Mouse (Mus musculus) forelimb bud, embryonic 11.5 days (tissue): ENCODE results near the gene Cib2.
A peak's percentile ranks its signal among the peaks of the same experiment; 100 is the strongest.
"Not testable (repeated sequence)": the region's sequence is repeated elsewhere in the genome, so short reads cannot be mapped to it uniquely, and the experiment has no call there.

ENCODE experiments used
- DNase-seq: peaks from one replicate; pipeline ENCODE4 v3.0.0-alpha.2; 2012; ENCODE audit warnings: low read depth, low spot score

The Cib2 gene

DNA sequence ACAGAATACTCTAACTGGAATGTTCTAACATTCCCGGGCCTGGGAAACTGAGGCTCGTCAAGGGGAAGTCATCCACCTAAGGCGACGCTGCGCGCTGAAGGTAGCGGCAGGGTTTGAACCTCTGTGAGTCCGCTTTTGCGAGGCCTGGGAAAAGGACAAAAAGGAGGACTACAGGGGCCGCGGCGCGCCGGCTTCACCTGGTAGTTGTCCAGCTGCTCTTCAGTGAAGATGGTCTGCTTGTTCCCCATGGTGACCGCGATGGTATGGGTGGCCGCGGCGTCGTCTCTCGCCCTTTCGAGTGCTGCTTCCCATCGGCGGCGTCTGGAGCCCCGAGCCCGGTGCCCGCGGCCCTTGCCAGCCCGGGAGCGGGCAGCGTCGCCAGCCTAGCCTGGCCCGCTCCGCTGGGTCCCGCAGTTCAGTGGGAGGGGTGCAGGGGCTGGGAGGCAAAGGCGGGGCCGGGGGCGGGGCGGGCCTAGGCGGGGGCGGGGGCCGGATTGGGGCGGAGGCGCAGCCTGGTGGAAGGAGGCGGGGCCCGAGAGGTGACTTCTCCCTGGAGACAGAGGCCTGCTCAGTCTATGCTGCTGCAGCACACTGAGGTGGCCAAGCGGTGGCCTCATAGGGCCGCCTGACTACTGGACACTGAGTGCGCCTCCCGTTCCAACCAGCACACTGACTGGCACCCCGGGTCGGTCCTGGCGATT is at the start of gene Cib2:
Cib2 (minus strand) TSS at position 448 of the 701 bp plus-strand sequence.
- peak; percentile 68 for DNase-seq

- peak; percentile 30 for DNase-seq
Observed at GRCm38 (mm10) chr9:54604886-54605285, 44.9 kb upstream of the Cib2 start.

DNA sequence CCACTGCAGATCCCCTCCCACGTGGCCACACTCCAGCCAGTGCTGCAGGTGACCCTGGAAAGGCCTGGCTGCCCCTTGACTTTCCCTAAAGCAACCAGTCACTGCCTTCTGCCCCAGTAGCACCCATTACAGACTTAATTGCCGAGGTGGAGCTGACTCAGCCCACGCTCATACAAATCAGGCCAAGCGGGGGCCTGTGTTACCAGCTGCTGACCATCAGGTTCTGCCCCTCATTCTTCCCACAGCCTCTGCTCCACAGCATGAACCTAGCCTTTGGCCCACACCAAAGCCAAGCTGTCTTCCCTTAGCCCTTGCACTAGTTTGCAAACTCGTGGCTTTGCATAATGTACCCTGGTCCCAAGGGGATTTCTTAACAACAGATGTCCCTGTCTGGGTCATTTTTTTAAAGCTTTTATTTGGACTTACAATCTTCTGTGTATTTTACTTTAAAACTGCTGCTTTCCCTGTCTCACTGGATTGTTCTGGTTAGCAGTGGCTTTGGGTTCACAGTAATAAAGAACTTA is 44.2 kb upstream of the Cib2 start:
- no peak for DNase-seq

- DNase-seq: no peak
Observed at GRCm38 (mm10) chr9:54602916-54603315, 42.9 kb upstream of the Cib2 start.

DNA sequence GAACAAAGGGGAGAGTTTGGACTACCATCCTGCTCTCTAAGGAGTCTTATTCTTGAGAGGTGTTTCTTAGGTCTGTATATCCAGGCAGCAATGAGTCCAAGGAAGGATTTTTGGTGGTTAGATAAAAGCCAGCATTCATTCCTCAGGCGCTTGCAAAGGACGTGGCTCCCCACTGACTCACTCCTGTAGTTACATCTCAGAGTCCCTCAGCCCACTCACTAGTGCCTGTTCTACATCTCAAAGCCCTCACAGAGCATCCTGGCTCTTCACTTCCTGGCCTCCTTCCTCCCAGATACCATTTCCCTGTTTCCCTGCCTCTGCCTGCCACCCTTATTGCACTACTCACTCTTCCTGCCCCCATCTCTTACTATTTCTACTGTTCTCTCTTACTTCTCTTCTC is 42.4 kb upstream of the Cib2 start:
- no peak for DNase-seq

DNA sequence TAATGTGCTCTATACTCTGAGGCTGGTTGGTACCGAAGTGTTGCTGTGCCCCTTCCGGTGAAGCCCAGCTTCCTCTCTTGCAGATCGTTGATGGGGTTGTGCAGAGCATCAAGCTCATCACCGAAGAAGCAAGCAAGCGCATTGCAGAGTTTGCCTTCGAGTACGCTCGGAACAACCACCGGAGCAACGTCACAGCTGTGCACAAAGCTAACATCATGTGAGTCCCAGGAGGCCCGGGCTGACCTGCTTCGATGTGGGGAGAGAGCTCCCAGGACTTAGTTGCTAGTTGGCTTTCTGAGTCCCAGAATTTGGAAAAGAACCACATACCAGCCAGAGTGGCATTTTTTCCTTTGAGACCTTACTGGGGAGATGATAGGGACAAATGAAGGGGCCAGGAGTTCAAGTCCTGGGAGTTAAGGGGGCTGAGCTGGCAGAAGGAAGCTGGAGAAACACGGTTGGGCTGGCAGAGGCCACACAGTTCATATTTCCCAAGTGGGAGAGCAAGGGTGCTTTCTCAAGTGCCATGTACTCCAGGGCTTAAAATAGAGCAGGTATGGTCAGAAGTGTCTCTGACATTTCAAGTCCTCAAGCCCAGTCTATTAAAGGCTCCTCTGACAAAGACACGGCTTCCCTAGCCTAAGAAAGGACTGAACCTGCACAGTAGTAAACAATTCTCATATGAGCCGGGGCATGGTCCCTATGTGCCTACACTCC is 36.9 kb upstream of the Cib2 start:
- no peak for DNase-seq

DNA sequence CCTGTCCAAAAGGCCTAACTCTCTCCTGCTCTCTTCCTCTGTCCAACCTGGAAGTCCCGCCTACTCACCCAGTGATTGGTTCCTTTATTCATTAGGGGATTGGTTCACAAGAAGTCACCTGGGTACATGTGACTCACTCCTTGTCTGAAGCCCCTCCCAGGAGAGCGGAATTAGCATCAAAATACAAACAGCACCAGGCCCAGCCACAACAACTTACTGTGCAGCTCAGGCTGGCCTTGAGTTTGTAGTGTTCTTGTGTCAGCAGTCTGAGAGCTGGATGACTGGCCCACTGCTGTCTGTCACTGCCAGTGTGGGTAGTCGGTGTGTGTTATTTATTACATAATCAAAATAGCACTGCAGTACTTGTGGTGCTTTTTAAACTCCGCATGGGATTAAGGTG is 33.6 kb upstream of the Cib2 start:
- not testable (repeated sequence) for DNase-seq

GRCm38 (mm10) chr9:54587863-54588262 is 27.8 kb upstream of the Cib2 start:
- no peak for DNase-seq

DNA sequence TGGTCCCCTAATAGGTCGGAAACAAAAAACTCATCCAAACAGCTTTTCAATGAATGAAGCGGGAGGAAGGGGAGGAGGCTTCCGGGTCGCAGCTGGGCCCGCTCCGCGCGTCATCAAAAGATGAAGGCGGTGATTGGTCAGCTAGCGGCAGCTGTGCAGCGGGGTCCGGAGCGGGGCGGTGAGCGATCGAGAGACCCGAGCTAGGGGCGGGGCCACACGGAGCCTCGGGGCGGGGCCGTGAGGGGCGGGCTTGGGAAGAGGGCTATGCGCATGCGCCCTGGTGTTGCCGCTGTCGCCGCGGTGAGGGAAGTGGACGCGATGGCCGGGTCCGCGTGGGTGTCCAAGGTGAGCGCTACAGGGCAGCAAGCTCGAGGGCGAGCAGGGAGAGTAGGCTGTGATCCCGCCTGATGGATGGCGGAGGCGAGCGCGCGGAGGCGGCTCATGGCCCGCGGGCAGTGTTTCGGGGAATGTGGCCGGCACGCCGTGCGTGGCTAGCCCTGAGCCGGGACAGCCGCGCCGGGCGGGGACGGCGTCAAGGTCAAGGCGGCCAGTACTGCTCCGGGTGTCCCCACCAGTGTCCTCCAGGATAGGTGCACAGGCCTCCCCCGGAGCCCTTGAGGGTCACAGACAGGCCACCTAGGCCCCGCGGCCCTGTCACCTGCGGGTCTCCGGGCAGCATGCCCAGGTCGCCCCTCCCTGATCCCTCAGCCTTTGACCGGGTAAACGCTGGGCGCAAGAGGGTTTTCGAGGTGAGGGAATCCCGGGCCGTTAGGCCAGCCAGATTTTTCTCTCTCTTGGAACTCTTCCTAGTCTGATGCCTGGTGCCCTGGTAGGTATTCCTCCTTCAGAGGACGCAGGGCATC is 26.4 kb upstream of the Cib2 start, which contains the start of gene Idh3a:
Idh3a (plus strand) TSS at position 136 of the 863 bp plus-strand sequence.
- peak; percentile 96 for DNase-seq

- DNase-seq: no peak
Observed at GRCm38 (mm10) chr9:54585839-54586198, 25.8 kb upstream of the Cib2 start.

DNA sequence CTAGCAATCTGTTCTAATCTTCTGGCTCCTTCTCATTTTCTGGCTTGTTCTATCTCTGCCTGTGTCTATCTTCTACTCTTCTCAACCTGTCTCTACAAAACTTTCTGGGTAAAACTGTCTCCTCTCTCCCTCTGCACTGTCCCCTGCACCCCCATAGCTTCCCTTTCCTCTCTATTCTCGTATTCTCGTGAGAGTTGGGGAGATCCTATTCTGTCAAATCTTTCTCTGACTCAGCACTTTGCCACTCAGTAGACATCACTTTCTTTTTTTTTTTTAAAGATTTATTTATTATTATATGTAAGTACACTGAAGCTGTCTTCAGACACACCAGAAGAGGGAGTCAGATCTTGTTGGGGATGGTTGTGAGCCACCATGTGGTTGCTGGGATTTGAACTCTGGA is 24.1 kb upstream of the Cib2 start:
- DNase-seq: not testable (repeated sequence)

DNA sequence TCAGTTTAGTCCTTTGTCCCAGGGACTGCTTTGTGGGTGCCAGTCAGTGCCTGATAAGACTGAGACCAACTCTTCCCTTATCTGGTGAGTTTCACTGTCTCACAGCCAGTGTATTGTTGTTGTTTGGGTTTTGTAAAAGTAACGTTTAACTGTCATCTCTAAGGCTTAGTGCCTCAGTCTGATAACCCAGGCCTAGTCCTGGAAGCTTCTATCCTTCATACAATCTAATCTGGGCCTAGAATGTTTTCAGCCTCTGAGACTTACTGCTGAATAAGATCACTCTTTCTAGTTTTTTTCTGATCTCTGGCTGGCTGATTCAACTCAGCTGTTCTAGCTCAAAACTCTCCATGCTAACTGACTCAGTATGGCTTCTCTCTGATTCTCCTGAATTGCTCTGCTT is 23.7 kb upstream of the Cib2 start:
- DNase-seq: no peak

GRCm38 (mm10) chr9:54571130-54571839 is 11.3 kb upstream of the Cib2 start:
- no peak for DNase-seq

- DNase-seq: no peak
Observed at GRCm38 (mm10) chr9:54568732-54569131, 8.7 kb upstream of the Cib2 start.

DNA sequence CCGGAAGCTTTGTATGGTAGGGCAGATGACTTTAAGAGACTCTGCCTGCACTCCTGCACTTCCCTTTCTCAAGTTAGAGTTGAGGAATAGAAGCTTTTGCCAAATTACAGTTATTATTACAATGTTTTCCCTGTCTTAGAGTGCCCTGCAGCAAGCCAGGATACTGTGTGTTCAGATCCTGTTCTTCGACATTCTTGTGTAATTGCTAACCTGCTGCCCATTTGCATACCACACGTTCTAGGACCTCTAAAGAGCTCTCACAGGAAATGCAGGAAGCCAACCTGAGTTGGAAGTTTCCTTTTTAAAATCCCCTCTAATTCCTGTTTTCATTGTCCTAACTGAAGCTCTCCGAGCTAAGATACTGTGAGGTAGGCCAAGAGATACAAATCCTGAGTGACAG is 6.9 kb upstream of the Cib2 start:
- DNase-seq: no peak

- no peak for DNase-seq
Observed at GRCm38 (mm10) chr9:54560831-54561601, 998 bp upstream of the Cib2 start.

- DNase-seq: no peak
Observed at GRCm38 (mm10) chr9:54558731-54559130, 1.3 kb downstream of the Cib2 start.

DNA sequence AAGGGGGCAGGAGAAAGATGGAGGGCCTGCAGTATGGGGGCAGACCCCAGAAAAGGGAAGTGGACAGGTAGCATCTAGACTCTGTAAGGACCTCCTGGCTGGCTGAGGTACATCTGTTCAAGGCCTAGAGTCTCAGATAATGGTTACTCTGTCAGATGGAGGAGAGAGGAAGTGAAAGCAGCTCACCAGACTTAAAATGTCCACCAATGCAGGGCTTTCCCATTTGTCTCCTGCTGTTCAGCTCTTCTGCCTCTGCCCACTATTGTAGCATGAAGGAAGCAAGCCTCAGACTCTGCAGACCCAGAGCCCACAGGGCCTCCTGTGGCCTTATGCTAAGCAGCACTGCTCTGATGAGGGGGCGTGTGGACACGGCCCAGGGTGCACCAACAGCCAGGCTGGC is 5.0 kb downstream of the Cib2 start:
- DNase-seq: no peak

- DNase-seq: no peak
Observed at GRCm38 (mm10) chr9:54552409-54552808, 7.6 kb downstream of the Cib2 start.

GRCm38 (mm10) chr9:54549433-54549832 is 10.6 kb downstream of the Cib2 start:
- DNase-seq: no peak

DNA sequence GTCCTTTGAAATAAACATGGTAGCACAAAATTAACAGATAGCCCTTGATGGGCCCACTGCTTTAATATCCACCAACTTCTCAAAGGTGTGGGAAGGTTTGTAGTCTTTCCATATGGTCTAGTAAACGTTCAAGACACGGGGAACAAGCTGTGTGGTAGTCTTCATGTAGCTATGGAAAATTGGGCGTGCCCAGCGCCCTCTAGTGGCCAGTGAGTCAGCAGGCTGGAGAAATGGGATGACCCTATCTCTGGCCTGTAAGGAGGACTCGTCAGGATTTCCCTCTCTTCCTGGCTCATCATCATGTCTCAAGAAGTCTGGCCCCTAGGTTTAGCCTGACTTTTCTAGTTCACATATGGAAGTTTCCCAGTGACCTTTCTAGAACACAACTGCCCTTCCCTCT is 12.5 kb downstream of the Cib2 start:
- peak; percentile 49 for DNase-seq
